Mouse (Mus musculus) midbrain, postnatal 0 days (tissue): ENCODE results near the gene Zfp663. TPM values are rescaled to one million over a fixed set of nuclear protein-coding genes. Genes with fewer than 3 reads are reported as not detected.

Experiments used
- ATAC-seq: fragments of 200-750 bp; cut with Nextera tagmentation; 2 replicates; pipeline ENCODE4 v1.8.0; 2017; ENCODE audit warnings: moderate number of reproducible peaks, mild to moderate bottlenecking, moderate TSS enrichment, moderate library complexity; ENCODE audit not compliant: low FRiP score
- DNase-seq: peaks from one replicate; pipeline ENCODE4 v3.0.0-alpha.2; 2015; ENCODE audit warnings: low spot score
- H3K27ac ChIP-seq: fragments of 300-500 bp; sonication (generic); 2 replicates; pipeline ENCODE4 v1.5.1; 2014; ENCODE audit warnings: low read depth, mild to moderate bottlenecking, low read length, mixed read lengths
- H3K27me3 ChIP-seq: fragments of 300-500 bp; sonication (generic); 2 replicates; pipeline ENCODE4 v1.6.1; 2014; ENCODE audit warnings: low read length, control low read depth, mixed read lengths; ENCODE audit not compliant: insufficient read depth
- H3K36me3 ChIP-seq: fragments of 300-500 bp; sonication (generic); 2 replicates; pipeline ENCODE4 v1.6.1; 2014; ENCODE audit warnings: low read length, control low read depth, mixed read lengths; ENCODE audit not compliant: insufficient read depth
- H3K4me1 ChIP-seq: fragments of 300-500 bp; sonication (generic); 2 replicates; pipeline ENCODE4 v1.6.1; 2014; ENCODE audit warnings: mild to moderate bottlenecking, control low read depth, antibody characterized with exemption, low read length, mixed read lengths; ENCODE audit not compliant: insufficient read depth
- H3K4me2 ChIP-seq: fragments of 300-500 bp; sonication (generic); 2 replicates; pipeline ENCODE4 v1.6.1; 2014; ENCODE audit warnings: low read depth, mild to moderate bottlenecking, low read length, mixed read lengths; ENCODE audit not compliant: poor library complexity, severe bottlenecking
- H3K4me3 ChIP-seq: fragments of 300-500 bp; sonication (generic); 2 replicates; pipeline ENCODE4 v1.5.1; 2014; ENCODE audit warnings: low read depth, mild to moderate bottlenecking, low read length, moderate library complexity
- H3K9ac ChIP-seq: fragments of 300-500 bp; sonication (generic); replicated peaks from 2 replicates; pipeline ENCODE4 v1.6.1; 2014; ENCODE audit warnings: mild to moderate bottlenecking, low read length, moderate library complexity, mixed read lengths; ENCODE audit not compliant: poor library complexity, severe bottlenecking
- H3K9me3 ChIP-seq: fragments of 300-500 bp; sonication (generic); 2 replicates; pipeline ENCODE4 v1.6.1; 2016; ENCODE audit warnings: low read length, control low read depth
- CTCF ChIP-seq: IDR thresholded peaks from 2 replicates; pipeline ENCODE4 v1.5.1; 2016; ENCODE audit warnings: antibody characterized with exemption, mild to moderate bottlenecking
- WGBS: fragments of 180-500 bp; shearing (Covaris S2); extraction: QIAGEN DNeasy Blood & Tissue Kit; methylation state at CpG from one replicate; pipeline ENCODE4 v1.1.7; 2014; 5-methylcytosine and 5-hydroxymethylcytosine counted together
- polyA plus RNA-seq: library from polyadenylated mRNA; unstranded; fragments of >200 nt; fragmentation: Nextera tagmentation; extraction: Ambion mirVana; gene quantifications from 2 replicates; pipeline ENCODE4 v1.2.1, GENCODE M21; 2015
- total RNA-seq: library from RNA; depleted of rRNA; stranded (reverse); fragments of >200 nt; gene quantifications from 2 replicates; pipeline ENCODE4 v1.2.3, GENCODE M21; 2014

The Zfp663 gene
- total and polyA plus RNA-seq, 2 experiments from 2014 or later: 4.3 to 10.2 TPM

- Histone ChIP-seq H3K9me3 (no peaks in the 10 kb centered on the region), H3K27me3 (no peaks in the 10 kb centered on the region)
Measured at GRCm38 (mm10) chr2:165328746-165329145, 39.8 kb downstream of the Zfp663 start.

GRCm38 (mm10) chr2:165327386-165327785 is 41.1 kb downstream of the Zfp663 start:
- Histone ChIP-seq H3K27ac (peak overlapping the region; percentile 97), H3K36me3 (no peaks in the 10 kb centered on the region), H3K9me3 (no peaks in the 10 kb centered on the region), H3K4me3 (peak overlapping the region; percentile 77; the same call in 1 of the 2 replicates), H3K9ac (peak overlapping the region; percentile 76; the same call in 1 of the 2 replicates), H3K4me1 (peaks cover 14% of the 10 kb centered on the region; the same call in 1 of the 2 replicates), H3K4me2 (peak overlapping the region; percentile 75), H3K27me3 (no peaks in the 10 kb centered on the region)
- DNase-seq: peak; percentile 53
- no peak for TF ChIP-seq CTCF
- no peak for ATAC-seq
- WGBS: 28% methylated on average over 7 of the region's 7 CpGs

More at GRCm38 (mm10) chr2:165328746-165329145, 39.8 kb downstream of the Zfp663 start:
- DNase-seq (no peak), ATAC-seq (no peak)
- no peak overlapping the region for H3K4me3 ChIP-seq
- TF ChIP-seq CTCF: no peak
- no peak overlapping the region for H3K4me2 ChIP-seq
- H3K9ac ChIP-seq: no peak overlapping the region
- peaks cover 14% of the 10 kb centered on the region; the same call in 1 of the 2 replicates for H3K4me1 ChIP-seq
- no peak overlapping the region for H3K27ac ChIP-seq
- no peaks in the 10 kb centered on the region for H3K36me3 ChIP-seq
- WGBS: 81% methylated on average over 5 of the region's 5 CpGs

- peak within 1 kb of the TSS; percentile 97 for H3K27ac ChIP-seq
- H3K4me2 ChIP-seq: peak within 1 kb of the TSS; percentile 75
- H3K4me1 ChIP-seq: peaks cover 14% of the 10 kb centered on the region; the same call in 1 of the 2 replicates
- H3K9me3 ChIP-seq: no peaks in the 10 kb centered on the region
- H3K36me3 ChIP-seq: no peaks in the 10 kb centered on the region
- peak within 1 kb of the TSS; percentile 77 for H3K4me3 ChIP-seq
- peak; percentile 13; the same call in 1 of the 2 replicates for TF ChIP-seq CTCF
- under 1% methylated on average over 53 of the region's 55 CpGs for WGBS
- DNase-seq: peak; percentile 98
- ATAC-seq: peak; percentile 97
- no peaks in the 10 kb centered on the region for H3K27me3 ChIP-seq
- H3K9ac ChIP-seq: peak within 1 kb of the TSS; percentile 76
Measured at GRCm38 (mm10) chr2:165326304-165327190, 42.0 kb downstream of the Zfp663 start, which contains the start of gene Elmo2. Elmo2 (minus strand) TSS chr2:165326479.

- DNase-seq (no peak), ATAC-seq (peak; percentile 6; the same call in 1 of the 2 replicates)
- Histone ChIP-seq H3K27ac (peak overlapping the region; percentile 58), H3K36me3 (no peaks in the 10 kb centered on the region), H3K9ac (peak overlapping the region; percentile 75), H3K9me3 (no peaks in the 10 kb centered on the region), H3K4me1 (peaks cover 22% of the 10 kb centered on the region), H3K4me2 (peak overlapping the region; percentile 65), H3K4me3 (peak overlapping the region; percentile 77), H3K27me3 (no peaks in the 10 kb centered on the region)
- TF ChIP-seq CTCF: no peak
- WGBS: 1% methylated on average over 23 of the region's 30 CpGs
Measured at GRCm38 (mm10) chr2:165325521-165326303, 42.8 kb downstream of the Zfp663 start.

GRCm38 (mm10) chr2:165323928-165324327 is 44.6 kb downstream of the Zfp663 start:
- DNase-seq (no peak), ATAC-seq (no peak)
- 37% methylated on average over 5 of the region's 5 CpGs for WGBS
- Histone ChIP-seq H3K27me3 (no peaks in the 10 kb centered on the region), H3K4me2 (peak overlapping the region; percentile 65; the same call in 1 of the 2 replicates), H3K4me3 (no peak overlapping the region), H3K36me3 (no peaks in the 10 kb centered on the region), H3K4me1 (peaks cover 23% of the 10 kb centered on the region), H3K9ac (no peak overlapping the region), H3K27ac (no peak overlapping the region), H3K9me3 (no peaks in the 10 kb centered on the region)
- no peak for TF ChIP-seq CTCF
